Comparison of ENCODE assay signal across 8 mouse cellular contexts in the genomic region with DNA sequence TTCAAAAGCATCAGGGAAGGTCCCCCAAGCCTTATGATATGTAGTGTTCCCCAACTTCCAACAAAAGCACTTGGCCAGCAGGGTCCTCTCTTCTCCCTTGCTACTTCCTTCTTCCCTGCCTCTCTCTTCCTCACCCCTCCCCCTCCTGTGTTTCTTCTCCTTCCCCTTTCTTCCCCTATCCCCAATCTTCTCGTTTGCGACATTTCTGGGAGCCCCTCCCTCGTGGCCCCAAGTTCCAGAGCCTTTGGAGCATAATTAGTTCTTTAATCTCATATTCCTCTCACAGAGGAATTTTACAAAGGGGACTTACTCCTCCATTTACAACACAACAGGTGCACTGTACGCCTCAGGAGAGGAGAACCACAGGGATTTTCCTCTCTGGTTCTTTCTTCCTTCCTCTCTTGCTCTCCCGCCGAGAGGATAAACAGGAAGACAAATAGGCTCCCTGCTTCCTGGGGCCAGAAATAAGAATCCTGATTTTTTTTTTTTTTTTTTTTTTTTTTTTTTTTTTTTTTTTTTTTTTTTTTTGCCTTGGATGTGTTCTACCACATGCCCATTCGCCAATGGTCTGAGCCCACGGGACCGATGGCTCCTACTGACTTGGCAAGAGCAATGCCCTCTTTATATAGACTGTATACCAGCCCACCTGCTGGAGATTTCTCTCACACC.
A peak's percentile ranks its signal among the peaks of the same experiment; 100 is the strongest.
DNase-seq lines count a peak whose midpoint lies in the region; ATAC-seq lines count a peak whose summit lies in the region.

No protein-coding gene starts in this region.

- peak; percentile 12 to 29 for DNase-seq in heart, adult 9 months (ENCODE audit: low spot score in 2 of 2)
- DNase-seq in heart, postnatal 4 days, result no peak
- no peak for DNase-seq in spleen, adult 12 weeks (ENCODE audit: low spot score)
- no peak for DNase-seq in layer of hippocampus, postnatal 10 days (ENCODE audit: low spot score in 2 of 2)
- no peak for DNase-seq in right cerebral cortex, adult 18-20 months

- peak overlapping the region; percentile 42 for H3K4me3 ChIP-seq in heart, embryonic 13.5 days
- peak overlapping the region; percentile 31 for H3K4me3 ChIP-seq in liver, embryonic 16.5 days (ENCODE audit: low read depth, low read length)
- 0 out of 2 replicates have a peak overlapping the region, but pooled peaks have one; percentile 6 for H3K4me3 ChIP-seq in neural tube, embryonic 15.5 days (replicated peaks)

- peak overlapping the region; percentile 70 for H3K4me2 ChIP-seq in heart, embryonic 13.5 days
- H3K4me2 ChIP-seq in liver, embryonic 16.5 days (ENCODE audit: low read depth, low read length), result peak overlapping the region; percentile 34
- peak overlapping the region; percentile 47 for H3K4me2 ChIP-seq in neural tube, embryonic 15.5 days

- peaks cover 40% of the 10 kb centered on the region for H3K27me3 ChIP-seq in heart, embryonic 13.5 days (replicated peaks)
- no peaks in the 10 kb centered on the region for H3K27me3 ChIP-seq in liver, embryonic 16.5 days (ENCODE audit: control insufficient read depth, insufficient read depth, low read depth, low read length)
- no peaks in the 10 kb centered on the region for H3K27me3 ChIP-seq in neural tube, embryonic 15.5 days (replicated peaks)

- H3K27ac ChIP-seq in heart, embryonic 13.5 days (replicated peaks), result no peak overlapping the region
- no peak overlapping the region for H3K27ac ChIP-seq in liver, embryonic 16.5 days (ENCODE audit: low read length)
- no peak overlapping the region for H3K27ac ChIP-seq in neural tube, embryonic 15.5 days (replicated peaks)

- 0 out of 2 replicates have a peak overlapping the region, but pooled peaks have one; percentile 47 for H3K9ac ChIP-seq in heart, embryonic 13.5 days
- no peak overlapping the region for H3K9ac ChIP-seq in liver, embryonic 16.5 days (ENCODE audit: low read depth, low read length)
- no peak overlapping the region for H3K9ac ChIP-seq in neural tube, embryonic 15.5 days (replicated peaks)

- H3K36me3 ChIP-seq in heart, embryonic 13.5 days, result no peaks in the 10 kb centered on the region
- H3K36me3 ChIP-seq in liver, embryonic 16.5 days (ENCODE audit: control insufficient read depth, insufficient read depth), result no peaks in the 10 kb centered on the region
- no peaks in the 10 kb centered on the region for H3K36me3 ChIP-seq in neural tube, embryonic 15.5 days

- ATAC-seq in heart, embryonic 13.5 days (ENCODE audit: extremely low read depth, insufficient number of reproducible peaks, low FRiP score, low TSS enrichment), result no peak
- no peak for ATAC-seq in liver, embryonic 16.5 days (ENCODE audit: low read depth)
- ATAC-seq in neural tube, embryonic 15.5 days (ENCODE audit: low FRiP score), result no peak

- H3K4me1 ChIP-seq in heart, embryonic 13.5 days, result peaks cover 10% of the 10 kb centered on the region
- no peaks in the 10 kb centered on the region for H3K4me1 ChIP-seq in liver, embryonic 16.5 days (ENCODE audit: control insufficient read depth, low read depth, low read length)
- H3K4me1 ChIP-seq in neural tube, embryonic 15.5 days, result peaks cover 19% of the 10 kb centered on the region

- H3K9me3 ChIP-seq in heart, embryonic 13.5 days, result no peaks in the 10 kb centered on the region
- no peaks in the 10 kb centered on the region for H3K9me3 ChIP-seq in liver, embryonic 16.5 days (replicated peaks; ENCODE audit: control insufficient read depth, low read length)
- H3K9me3 ChIP-seq in neural tube, embryonic 15.5 days (replicated peaks), result no peaks in the 10 kb centered on the region

- 12% methylated on average over 9 of the region's 9 CpGs for WGBS in heart, embryonic 13.5 days
- 9% methylated on average over 9 of the region's 9 CpGs for WGBS in liver, embryonic 16.5 days (ENCODE audit: insufficient replicate concordance)
- 23% methylated on average over 9 of the region's 9 CpGs for WGBS in neural tube, embryonic 15.5 days

Comparison
In these comparisons a context has a peak if more than half of its experiments do, and no peak if none do; other contexts are left out.
1. DNase-seq: peak in heart, adult 9 months (2 of 2); none in heart, postnatal 4 days (single experiment), spleen, adult 12 weeks (single experiment), layer of hippocampus, postnatal 10 days (0 of 2) and right cerebral cortex, adult 18-20 months (single experiment).
2. Peak in every context shown above with its lines, with median percentiles within 50 percentile points of each other: H3K4me2 ChIP-seq and H3K4me3 ChIP-seq.